Mouse (Mus musculus) neural tube, embryonic 11.5 days (tissue): ENCODE measurements around the gene 2310022A10Rik. TPM values are rescaled to one million over a fixed set of nuclear protein-coding genes. Genes with fewer than 3 reads are reported as not detected.

Experiments used
- ATAC-seq: fragments of 200-750 bp; cut with Nextera tagmentation; 2 replicates; pipeline ENCODE4 v1.8.0; 2017; ENCODE audit warnings: moderate number of reproducible peaks, mild to moderate bottlenecking, moderate TSS enrichment, moderate library complexity; ENCODE audit not compliant: insufficient read depth, low FRiP score, low TSS enrichment
- DNase-seq: peaks from one replicate; pipeline ENCODE4 v3.0.0-alpha.2; 2015; ENCODE audit warnings: low spot score
- H3K27ac ChIP-seq: fragments of 300-500 bp; sonication (generic); 2 replicates; pipeline ENCODE4 v1.5.1; 2014; ENCODE audit warnings: low read depth, mild to moderate bottlenecking, low read length
- H3K27me3 ChIP-seq: fragments of 300-500 bp; sonication (generic); 2 replicates; pipeline ENCODE4 v1.6.1; 2014; ENCODE audit warnings: mild to moderate bottlenecking, low read length, mixed read lengths; ENCODE audit not compliant: control insufficient read depth, insufficient read depth
- H3K36me3 ChIP-seq: fragments of 300-500 bp; sonication (generic); 2 replicates; pipeline ENCODE4 v1.6.1; 2014; ENCODE audit warnings: mild to moderate bottlenecking, low read length, moderate library complexity, mixed read lengths; ENCODE audit not compliant: control insufficient read depth, insufficient read depth
- H3K4me1 ChIP-seq: fragments of 300-500 bp; sonication (generic); 2 replicates; pipeline ENCODE4 v1.6.1; 2014; ENCODE audit warnings: low read length, mixed read lengths; ENCODE audit not compliant: control insufficient read depth, insufficient read depth
- H3K4me2 ChIP-seq: fragments of 300-500 bp; sonication (generic); 2 replicates; pipeline ENCODE4 v1.6.1; 2014; ENCODE audit warnings: low read depth, mild to moderate bottlenecking, moderate library complexity
- H3K4me3 ChIP-seq: fragments of 300-500 bp; sonication (generic); 2 replicates; pipeline ENCODE4 v1.5.1; 2014; ENCODE audit warnings: low read depth, low read length
- H3K9ac ChIP-seq: fragments of 300-500 bp; sonication (generic); 2 replicates; pipeline ENCODE4 v1.6.1; 2014; ENCODE audit warnings: mild to moderate bottlenecking, low read length
- H3K9me3 ChIP-seq: fragments of 300-500 bp; sonication (generic); 2 replicates; pipeline ENCODE4 v1.6.1; 2016; ENCODE audit warnings: low read length; ENCODE audit not compliant: control insufficient read depth
- WGBS: fragments of 180-500 bp; shearing (Covaris S2); extraction: QIAGEN DNeasy Blood & Tissue Kit; methylation state at CpG from one replicate; pipeline ENCODE4 v1.1.7; 2014; 5-methylcytosine and 5-hydroxymethylcytosine counted together
- polyA plus RNA-seq: library from polyadenylated mRNA; unstranded; fragments of >200 nt; fragmentation: Nextera tagmentation; extraction: Ambion mirVana; gene quantifications from 2 replicates; pipeline ENCODE4 v1.2.1, GENCODE M21; 2014

The 2310022A10Rik gene
- polyA plus RNA-seq, 1 experiment from 2014 or later, result 28.9 TPM

DNA sequence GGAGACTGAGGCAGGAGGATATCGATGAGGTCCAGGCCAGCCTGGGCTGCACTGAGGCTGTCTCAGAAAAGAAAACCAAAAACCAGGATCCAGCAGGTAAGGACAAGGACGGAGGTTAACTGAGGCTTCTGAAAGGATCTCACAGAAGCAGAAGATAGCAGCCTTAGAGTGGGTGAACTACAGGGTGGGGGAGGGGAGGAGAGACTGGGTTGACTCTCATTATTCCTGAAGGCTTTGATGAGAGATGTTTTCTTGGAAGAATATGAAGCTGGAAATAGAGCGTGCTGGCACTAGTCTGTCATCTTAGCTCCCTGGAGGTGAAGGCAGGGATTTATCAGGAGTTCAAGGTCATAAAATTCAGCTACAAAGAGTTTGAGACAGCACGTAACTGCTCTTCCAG, 9.2 kb upstream of the 2310022A10Rik start:
- Histone ChIP-seq H3K9me3 (no peaks in the 10 kb centered on the region), H3K27me3 (no peaks in the 10 kb centered on the region), H3K4me2 (no peak overlapping the region), H3K36me3 (no peaks in the 10 kb centered on the region; the same call in 1 of the 2 replicates), H3K4me1 (no peaks in the 10 kb centered on the region), H3K27ac (no peak overlapping the region), H3K9ac (no peak overlapping the region), H3K4me3 (no peak overlapping the region)
- DNase-seq (no peak), ATAC-seq (no peak)
- WGBS, result 92% methylated on average over 4 of the region's 4 CpGs

DNA sequence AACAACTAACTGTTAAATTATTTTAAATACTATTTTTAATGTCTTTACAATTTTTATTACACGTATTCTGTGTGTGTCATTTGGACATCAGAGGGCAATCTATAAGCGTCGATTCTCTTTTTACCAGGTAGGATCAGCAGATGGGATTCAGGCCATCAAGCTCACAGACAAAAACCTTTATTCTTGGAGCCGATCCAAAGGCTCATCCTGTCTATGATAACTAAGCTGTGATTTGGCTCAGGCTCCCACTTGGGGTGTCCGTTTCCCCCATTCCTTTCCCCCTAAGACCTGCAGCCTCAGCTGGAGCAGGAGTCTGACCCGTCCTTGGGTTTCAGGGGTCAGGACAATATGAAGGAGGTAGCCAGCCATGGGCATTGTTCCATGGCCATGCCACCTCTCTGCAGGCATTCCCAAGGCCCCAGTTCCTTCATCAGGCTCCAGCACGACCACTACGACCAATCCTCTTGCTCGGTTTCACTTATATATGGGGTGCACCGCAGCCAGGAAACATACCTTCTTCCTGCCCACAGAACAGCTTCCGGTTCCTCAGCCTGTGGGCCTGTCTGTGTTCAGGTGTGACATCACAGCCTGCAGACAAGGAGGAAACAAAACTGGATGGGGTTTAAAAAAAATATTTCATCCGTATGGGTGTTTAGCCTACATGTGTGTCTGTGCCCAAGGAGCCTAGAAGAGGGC, 8.2 kb upstream of the 2310022A10Rik start:
- Histone ChIP-seq H3K9ac (no peak overlapping the region), H3K27me3 (no peaks in the 10 kb centered on the region), H3K9me3 (no peaks in the 10 kb centered on the region), H3K27ac (no peak overlapping the region), H3K4me1 (no peaks in the 10 kb centered on the region), H3K36me3 (no peaks in the 10 kb centered on the region; the same call in 1 of the 2 replicates), H3K4me2 (no peak overlapping the region), H3K4me3 (no peak overlapping the region)
- DNase-seq (no peak), ATAC-seq (no peak)
- WGBS, result 91% methylated on average over 12 of the region's 12 CpGs

DNA sequence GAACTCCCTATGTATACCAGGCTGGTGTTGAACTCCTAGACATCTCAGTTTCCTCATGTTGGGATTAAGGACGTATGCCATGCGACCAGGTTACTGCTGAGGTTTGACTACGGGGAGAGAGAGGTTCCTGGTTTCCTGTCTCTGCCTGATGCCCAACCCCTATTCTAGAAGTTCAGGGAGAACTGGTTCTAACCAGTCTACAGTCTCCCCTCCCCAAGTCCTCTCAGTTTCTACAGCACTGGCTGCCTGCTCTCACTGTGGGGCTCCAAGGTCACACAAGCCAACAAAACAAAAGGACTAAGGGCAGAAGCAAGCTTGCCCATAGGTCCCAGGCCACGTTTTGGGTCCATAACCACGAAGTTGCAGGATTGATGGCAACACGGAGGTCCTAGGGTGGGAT, 3.4 kb upstream of the 2310022A10Rik start:
- Histone ChIP-seq H3K9ac (no peak overlapping the region), H3K4me3 (no peak overlapping the region), H3K4me1 (no peaks in the 10 kb centered on the region; the same call in 1 of the 2 replicates), H3K36me3 (no peaks in the 10 kb centered on the region), H3K27me3 (no peaks in the 10 kb centered on the region), H3K9me3 (no peaks in the 10 kb centered on the region), H3K27ac (no peak overlapping the region), H3K4me2 (no peak overlapping the region)
- DNase-seq (no peak), ATAC-seq (no peak)
- 86% methylated on average over 6 of the region's 6 CpGs for WGBS

DNA sequence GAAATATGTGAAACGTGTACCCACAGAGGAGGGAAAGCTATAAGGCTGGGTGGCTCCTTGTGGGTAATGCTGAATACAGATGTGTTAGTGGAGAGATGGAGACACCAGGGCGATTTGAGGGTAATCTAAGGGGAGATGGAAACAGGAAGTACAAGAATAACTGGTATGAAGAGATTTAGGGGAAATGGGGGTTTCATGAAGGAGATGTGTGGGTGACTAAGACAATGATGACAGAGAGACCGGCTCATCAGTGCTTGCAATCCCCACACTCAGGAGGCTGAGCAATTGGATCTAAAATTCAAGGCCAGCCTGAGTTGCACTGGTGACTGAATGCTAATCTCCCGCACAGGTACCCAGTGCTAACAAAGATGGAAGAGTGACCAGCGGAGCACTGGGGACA, 963 bp upstream of the 2310022A10Rik start:
- H3K27ac ChIP-seq, result no peak overlapping the region
- peak overlapping the region; percentile 71 for H3K4me3 ChIP-seq
- peak overlapping the region; percentile 72 for H3K4me2 ChIP-seq
- ATAC-seq, result no peak
- H3K9ac ChIP-seq, result no peak overlapping the region
- DNase-seq, result no peak
- no peaks in the 10 kb centered on the region for H3K9me3 ChIP-seq
- H3K36me3 ChIP-seq, result no peaks in the 10 kb centered on the region
- H3K27me3 ChIP-seq, result no peaks in the 10 kb centered on the region
- 56% methylated on average over 5 of the region's 5 CpGs for WGBS
- no peaks in the 10 kb centered on the region; the same call in 1 of the 2 replicates for H3K4me1 ChIP-seq

- Histone ChIP-seq H3K9ac (no peak overlapping the region), H3K9me3 (no peaks in the 10 kb centered on the region), H3K4me2 (no peak overlapping the region), H3K4me3 (no peak overlapping the region), H3K27me3 (no peaks in the 10 kb centered on the region), H3K27ac (no peak overlapping the region), H3K36me3 (0 out of 2 replicates have a peak, but pooled peaks cover 10% of the 10 kb centered on the region), H3K4me1 (no peaks in the 10 kb centered on the region)
- WGBS, result 80% methylated on average over 8 of the region's 8 CpGs
- ATAC-seq (no peak), DNase-seq (no peak)
Observed at GRCm38 (mm10) chr7:27560291-27560887, 7.4 kb downstream of the 2310022A10Rik start.

DNA sequence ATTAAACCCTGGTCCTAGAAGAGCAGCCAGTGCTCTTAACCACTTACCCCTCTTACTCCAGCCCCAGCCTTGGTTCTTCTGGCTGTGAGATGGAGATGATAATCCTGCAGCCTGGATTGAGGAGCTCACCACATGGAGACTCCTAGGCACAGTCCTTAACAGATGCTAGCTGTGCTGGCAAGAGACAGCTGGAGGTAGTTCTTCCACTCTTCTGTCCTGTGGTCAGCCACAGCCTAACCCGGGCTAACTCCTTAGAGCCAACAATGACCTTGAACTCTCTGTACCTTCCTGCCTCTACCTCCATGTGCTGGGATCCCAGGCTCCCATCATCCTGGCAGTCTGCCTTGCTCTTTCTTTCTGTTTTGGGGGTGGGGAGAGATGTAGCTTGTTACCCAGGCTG, 7.9 kb downstream of the 2310022A10Rik start:
- 0 out of 2 replicates have a peak, but pooled peaks cover 10% of the 10 kb centered on the region for H3K36me3 ChIP-seq
- no peak overlapping the region for H3K27ac ChIP-seq
- H3K4me1 ChIP-seq, result no peaks in the 10 kb centered on the region
- WGBS, result 90% methylated on average over 1 of the region's 1 CpGs
- no peaks in the 10 kb centered on the region for H3K27me3 ChIP-seq
- no peak overlapping the region for H3K4me2 ChIP-seq
- DNase-seq (no peak), ATAC-seq (no peak)
- no peaks in the 10 kb centered on the region for H3K9me3 ChIP-seq
- H3K4me3 ChIP-seq, result no peak overlapping the region
- H3K9ac ChIP-seq, result no peak overlapping the region

GRCm38 (mm10) chr7:27569580-27570224, 16.7 kb downstream of the 2310022A10Rik start:
- ATAC-seq, result no peak
- Histone ChIP-seq H3K9me3 (no peaks in the 10 kb centered on the region), H3K4me3 (no peak overlapping the region), H3K27me3 (no peaks in the 10 kb centered on the region), H3K9ac (no peak overlapping the region), H3K36me3 (peaks cover 15% of the 10 kb centered on the region), H3K27ac (no peak overlapping the region), H3K4me2 (no peak overlapping the region), H3K4me1 (no peaks in the 10 kb centered on the region)
- DNase-seq, result no peak
- 91% methylated on average over 5 of the region's 5 CpGs for WGBS

GRCm38 (mm10) chr7:27572133-27572532, 19.1 kb downstream of the 2310022A10Rik start:
- ATAC-seq (no peak), DNase-seq (no peak)
- Histone ChIP-seq H3K27me3 (no peaks in the 10 kb centered on the region), H3K9ac (no peak overlapping the region), H3K27ac (no peak overlapping the region), H3K4me3 (no peak overlapping the region), H3K9me3 (no peaks in the 10 kb centered on the region), H3K4me2 (no peak overlapping the region), H3K36me3 (peaks cover 11% of the 10 kb centered on the region), H3K4me1 (no peaks in the 10 kb centered on the region)
- 88% methylated on average over 4 of the region's 4 CpGs for WGBS
